Mouse (Mus musculus): ENCODE measurements at regions not wholly inside any gene's neighbourhood (a gene's known extent, or its start where the extent isn't known, plus 50 kb on each side); places are given as distances from the start of the nearest gene placed in this dataset.

- TF ChIP-seq EP300 (IDR thresholded peaks at IDR 0.05; ENCODE audit: insufficient read depth, low read depth, low read length) (no peak), CTCF (IDR thresholded peaks at IDR 0.05; ENCODE audit: low read depth, low read length) (no peak), POLR2A (IDR thresholded peaks at IDR 0.05; ENCODE audit: insufficient read depth, low read length) (no peak)
Measured at GRCm38 (mm10) chr13:83952353-83952752, 269.7 kb upstream of the Tmem161b start.

Data from ES-Bruce4 (cell line).